Mouse (Mus musculus) lung, postnatal 25 days (tissue): Measurements from ENCODE around the gene Prok1.

Source experiments
- DNase-seq: peaks from one replicate; pipeline ENCODE4 v3.0.0; 2022; ENCODE audit warnings: low spot score

Gene Prok1

GRCm38 (mm10) chr3:107238051-107238450, 1.5 kb downstream of the Prok1 start:
- no peak for DNase-seq

- no peak for DNase-seq
Measured at GRCm38 (mm10) chr3:107233945-107234344, 5.6 kb downstream of the Prok1 start.

- DNase-seq = peak; percentile 77
Measured at GRCm38 (mm10) chr3:107233351-107233813, 6.1 kb downstream of the Prok1 start.

GRCm38 (mm10) chr3:107231202-107231601, 8.3 kb downstream of the Prok1 start:
- no peak for DNase-seq

GRCm38 (mm10) chr3:107230527-107230926, 9.0 kb downstream of the Prok1 start, which contains the start of gene A630076J17Rik:
A630076J17Rik (plus strand) TSS chr3:107230614.
- no peak for DNase-seq

GRCm38 (mm10) chr3:107229822-107230221, 9.7 kb downstream of the Prok1 start:
- DNase-seq = no peak

GRCm38 (mm10) chr3:107229221-107229620, 10.3 kb downstream of the Prok1 start:
- DNase-seq = no peak

- DNase-seq = no peak
Measured at GRCm38 (mm10) chr3:107225820-107226219, 13.7 kb downstream of the Prok1 start.

- no peak for DNase-seq
Measured at GRCm38 (mm10) chr3:107223230-107223629, 16.3 kb downstream of the Prok1 start.

GRCm38 (mm10) chr3:107221608-107222007, 17.9 kb downstream of the Prok1 start, which contains the start of gene Cym:
Cym (minus strand) TSS chr3:107221732.
- DNase-seq = no peak

- no peak for DNase-seq
Measured at GRCm38 (mm10) chr3:107218572-107218971, 20.9 kb downstream of the Prok1 start.

- no peak for DNase-seq
Measured at GRCm38 (mm10) chr3:107217101-107217480, 22.4 kb downstream of the Prok1 start.

GRCm38 (mm10) chr3:107216400-107217100, 23.0 kb downstream of the Prok1 start:
- DNase-seq = no peak

GRCm38 (mm10) chr3:107214606-107215005, 24.9 kb downstream of the Prok1 start:
- no peak for DNase-seq

GRCm38 (mm10) chr3:107207625-107208253, 31.8 kb downstream of the Prok1 start:
- DNase-seq = peak; percentile 30

GRCm38 (mm10) chr3:107206490-107207150, 32.9 kb downstream of the Prok1 start:
- no peak for DNase-seq

GRCm38 (mm10) chr3:107205994-107206393, 33.5 kb downstream of the Prok1 start:
- peak; percentile 61 for DNase-seq

GRCm38 (mm10) chr3:107205170-107205569, 34.3 kb downstream of the Prok1 start:
- DNase-seq = no peak

GRCm38 (mm10) chr3:107204413-107204812, 35.1 kb downstream of the Prok1 start:
- no peak for DNase-seq

GRCm38 (mm10) chr3:107201310-107202180, 38.0 kb downstream of the Prok1 start:
- DNase-seq = no peak

- peak; percentile 6 for DNase-seq
Measured at GRCm38 (mm10) chr3:107188226-107188899, 51.1 kb downstream of the Prok1 start.
